Comparison of ENCODE assay signal across 8 mouse cellular contexts in genomic region chr6:149132311-149133077, GRCm38 (mm10). TPM values are rescaled to one million over a fixed set of nuclear protein-coding genes. Genes with fewer than 3 reads are reported as not detected.
A peak's percentile ranks its signal among the peaks of the same experiment; 100 is the strongest.
DNase-seq lines count a peak whose midpoint lies in the region; ATAC-seq and TF ChIP-seq lines count a peak whose summit lies in the region.

No protein-coding gene starts in this region.

- H3K9ac ChIP-seq in limb, embryonic 11.5 days (ENCODE audit: low read length): no peak overlapping the region
- H3K9ac ChIP-seq in hindbrain, embryonic 16.5 days (ENCODE audit: low read depth, low read length): no peak overlapping the region
- no peak overlapping the region for H3K9ac ChIP-seq in liver, embryonic 14.5 days (replicated peaks)
- H3K9ac ChIP-seq in neural tube, embryonic 11.5 days (ENCODE audit: low read length): no peak overlapping the region

- peak; percentile 70 for TF ChIP-seq CTCF in liver, embryonic 14.5 days (IDR thresholded peaks at IDR 0.05; ENCODE audit: low read depth)

- no peak for ATAC-seq in limb, embryonic 11.5 days (ENCODE audit: insufficient number of reproducible peaks, low FRiP score, low TSS enrichment, low read depth)
- ATAC-seq in hindbrain, embryonic 16.5 days: peak; percentile 78
- peak; percentile 40; the same call in 1 of the 2 replicates for ATAC-seq in liver, embryonic 14.5 days (ENCODE audit: insufficient read depth)
- ATAC-seq in neural tube, embryonic 11.5 days (ENCODE audit: insufficient read depth, low FRiP score, low TSS enrichment): peak; percentile 52; the same call in 1 of the 2 replicates

- WGBS in limb, embryonic 11.5 days: 29% methylated on average over 5 of the region's 5 CpGs
- WGBS in limb, embryonic 10.5 days: 30% methylated on average over 5 of the region's 5 CpGs
- WGBS in embryonic facial prominence, embryonic 10.5 days: 33% methylated on average over 5 of the region's 5 CpGs
- 29% methylated on average over 5 of the region's 5 CpGs for WGBS in hindbrain, embryonic 16.5 days
- 23% methylated on average over 5 of the region's 5 CpGs for WGBS in liver, embryonic 14.5 days (ENCODE audit: insufficient replicate concordance)
- WGBS in neural tube, embryonic 11.5 days: 17% methylated on average over 5 of the region's 5 CpGs

- TF ChIP-seq EP300 in liver, embryonic 14.5 days (IDR thresholded peaks at IDR 0.05; ENCODE audit: low read depth): no peak

- H3K4me3 ChIP-seq in limb, embryonic 11.5 days (ENCODE audit: low read depth, low read length): no peak overlapping the region
- H3K4me3 ChIP-seq in limb, embryonic 10.5 days: no peak overlapping the region
- H3K4me3 ChIP-seq in embryonic facial prominence, embryonic 10.5 days: no peak overlapping the region
- no peak overlapping the region for H3K4me3 ChIP-seq in hindbrain, embryonic 16.5 days (ENCODE audit: low read length)
- no peak overlapping the region for H3K4me3 ChIP-seq in liver, embryonic 14.5 days (ENCODE audit: insufficient read depth in 1 of 2, low read depth in 2 of 2, low read length in 2 of 2)
- H3K4me3 ChIP-seq in neural tube, embryonic 11.5 days (ENCODE audit: low read depth, low read length): no peak overlapping the region

- H3K36me3 ChIP-seq in limb, embryonic 11.5 days (ENCODE audit: control insufficient read depth, insufficient read depth, low read length): no peaks in the 10 kb centered on the region
- no peaks in the 10 kb centered on the region for H3K36me3 ChIP-seq in limb, embryonic 10.5 days
- no peaks in the 10 kb centered on the region for H3K36me3 ChIP-seq in embryonic facial prominence, embryonic 10.5 days (replicated peaks)
- H3K36me3 ChIP-seq in hindbrain, embryonic 16.5 days (ENCODE audit: control insufficient read depth, insufficient read depth, low read length): no peaks in the 10 kb centered on the region
- H3K36me3 ChIP-seq in liver, embryonic 14.5 days (replicated peaks; ENCODE audit: control insufficient read depth, insufficient read depth, low read depth): no peaks in the 10 kb centered on the region
- H3K36me3 ChIP-seq in neural tube, embryonic 11.5 days (ENCODE audit: control insufficient read depth, insufficient read depth, low read length): no peaks in the 10 kb centered on the region

- no peaks in the 10 kb centered on the region for H3K4me1 ChIP-seq in limb, embryonic 11.5 days (ENCODE audit: control insufficient read depth, insufficient read depth, low read length)
- H3K4me1 ChIP-seq in limb, embryonic 10.5 days: peaks cover 12% of the 10 kb centered on the region
- H3K4me1 ChIP-seq in embryonic facial prominence, embryonic 10.5 days: peaks cover 22% of the 10 kb centered on the region
- H3K4me1 ChIP-seq in hindbrain, embryonic 16.5 days (ENCODE audit: control insufficient read depth, insufficient read depth, low read depth, low read length): no peaks in the 10 kb centered on the region
- peaks cover 3 to 10% of the 10 kb centered on the region in 2 experiments; a peak in 3 of 4 replicates for H3K4me1 ChIP-seq in liver, embryonic 14.5 days (replicated peaks; ENCODE audit: control insufficient read depth in 2 of 2, insufficient read depth in 2 of 2, low read length in 1 of 2)
- H3K4me1 ChIP-seq in neural tube, embryonic 11.5 days (ENCODE audit: control insufficient read depth, insufficient read depth, low read length): peaks cover 6% of the 10 kb centered on the region

- no peak overlapping the region for H3K27ac ChIP-seq in limb, embryonic 11.5 days (replicated peaks; ENCODE audit: low read depth, low read length)
- no peak overlapping the region for H3K27ac ChIP-seq in limb, embryonic 10.5 days
- H3K27ac ChIP-seq in embryonic facial prominence, embryonic 10.5 days (replicated peaks): no peak overlapping the region
- H3K27ac ChIP-seq in hindbrain, embryonic 16.5 days (ENCODE audit: low read depth, low read length): no peak overlapping the region
- no peak overlapping the region for H3K27ac ChIP-seq in liver, embryonic 14.5 days
- H3K27ac ChIP-seq in neural tube, embryonic 11.5 days (ENCODE audit: low read depth, low read length): no peak overlapping the region

- peak; percentile 61 for DNase-seq in limb, embryonic 11.5 days (ENCODE audit: low spot score)
- no peak for DNase-seq in limb, embryonic 10.5 days (ENCODE audit: low spot score)
- peak; percentile 82 for DNase-seq in ZHBTc4 (ENCODE audit: low read depth, low spot score)
- DNase-seq in embryonic facial prominence, embryonic 10.5 days (ENCODE audit: low spot score): peak; percentile 49
- peak; percentile 29 to 58 (median 41) for DNase-seq in liver, embryonic 14.5 days (ENCODE audit: low read depth in 3 of 3, low spot score in 3 of 3)
- DNase-seq in neural tube, embryonic 11.5 days (ENCODE audit: low spot score): peak; percentile 44
- DNase-seq in urinary bladder, postnatal 4 days (ENCODE audit: low spot score in 2 of 2): no peak

- H3K27me3 ChIP-seq in limb, embryonic 11.5 days (ENCODE audit: control insufficient read depth, insufficient read depth, low read length): no peaks in the 10 kb centered on the region
- H3K27me3 ChIP-seq in limb, embryonic 10.5 days (ENCODE audit: low read depth, poor library complexity, severe bottlenecking): no peaks in the 10 kb centered on the region
- H3K27me3 ChIP-seq in embryonic facial prominence, embryonic 10.5 days (replicated peaks; ENCODE audit: low read depth, poor library complexity, severe bottlenecking): no peaks in the 10 kb centered on the region
- H3K27me3 ChIP-seq in hindbrain, embryonic 16.5 days (replicated peaks; ENCODE audit: control insufficient read depth, insufficient read depth, low read length): no peaks in the 10 kb centered on the region
- H3K27me3 ChIP-seq in liver, embryonic 14.5 days (ENCODE audit: control insufficient read depth, insufficient read depth, low read length): no peaks in the 10 kb centered on the region
- no peaks in the 10 kb centered on the region for H3K27me3 ChIP-seq in neural tube, embryonic 11.5 days (ENCODE audit: control insufficient read depth, insufficient read depth, low read length)

- H3K4me2 ChIP-seq in limb, embryonic 11.5 days (ENCODE audit: low read depth, severe bottlenecking): no peak overlapping the region
- no peak overlapping the region for H3K4me2 ChIP-seq in hindbrain, embryonic 16.5 days (ENCODE audit: low read length)
- no peak overlapping the region for H3K4me2 ChIP-seq in liver, embryonic 14.5 days (ENCODE audit: low read depth)
- no peak overlapping the region for H3K4me2 ChIP-seq in neural tube, embryonic 11.5 days (ENCODE audit: low read depth)

- no peaks in the 10 kb centered on the region for H3K9me3 ChIP-seq in limb, embryonic 11.5 days (ENCODE audit: control insufficient read depth, low read length)
- H3K9me3 ChIP-seq in limb, embryonic 10.5 days (replicated peaks): no peaks in the 10 kb centered on the region
- no peaks in the 10 kb centered on the region for H3K9me3 ChIP-seq in embryonic facial prominence, embryonic 10.5 days
- H3K9me3 ChIP-seq in hindbrain, embryonic 16.5 days (ENCODE audit: control insufficient read depth, low read length): no peaks in the 10 kb centered on the region
- no peaks in the 10 kb centered on the region for H3K9me3 ChIP-seq in liver, embryonic 14.5 days (ENCODE audit: control insufficient read depth, low read length)
- H3K9me3 ChIP-seq in neural tube, embryonic 11.5 days (ENCODE audit: control insufficient read depth, low read length): no peaks in the 10 kb centered on the region

RNA-seq across cellular contexts. Expression of gene Gm10203, which starts 2.5 kb away (rescaled TPM):
- not detected in 2 replicates for polyA plus RNA-seq in limb, embryonic 11.5 days (2014; fragmentation: Nextera tagmentation; extraction: Ambion mirVana)
- polyA plus RNA-seq in limb, embryonic 10.5 days (2016; fragmentation: Nextera tagmentation; extraction: Ambion mirVana): not detected in 2 replicates
- not detected in 2 replicates for polyA plus RNA-seq in embryonic facial prominence, embryonic 10.5 days (2016; fragmentation: Nextera tagmentation; extraction: Ambion mirVana)
- polyA plus RNA-seq in hindbrain, embryonic 16.5 days (2015; fragmentation: Nextera tagmentation; extraction: Ambion mirVana): not detected in 2 replicates
- not detected in 2 replicates for polyA plus RNA-seq in liver, embryonic 14.5 days (2012; rRNA removed)
- polyA plus RNA-seq in liver, embryonic 14.5 days (2014; fragmentation: Nextera tagmentation; extraction: Ambion mirVana): not detected in 2 replicates
- not detected in 2 replicates for polyA plus RNA-seq in neural tube, embryonic 11.5 days (2014; fragmentation: Nextera tagmentation; extraction: Ambion mirVana)

RNA-seq across cellular contexts. Expression of gene Etfbkmt, which starts 7.2 kb away (rescaled TPM):
- polyA plus RNA-seq in limb, embryonic 11.5 days (2014; fragmentation: Nextera tagmentation; extraction: Ambion mirVana): 10.5 and 13.0 TPM in 2 replicates
- 14.4 and 15.8 TPM in 2 replicates for polyA plus RNA-seq in limb, embryonic 10.5 days (2016; fragmentation: Nextera tagmentation; extraction: Ambion mirVana)
- 13.9 and 16.1 TPM in 2 replicates for polyA plus RNA-seq in embryonic facial prominence, embryonic 10.5 days (2016; fragmentation: Nextera tagmentation; extraction: Ambion mirVana)
- polyA plus RNA-seq in hindbrain, embryonic 16.5 days (2015; fragmentation: Nextera tagmentation; extraction: Ambion mirVana): 7.6 and 8.0 TPM in 2 replicates
- 6.0 and 7.8 TPM in 2 replicates for polyA plus RNA-seq in liver, embryonic 14.5 days (2012; rRNA removed)
- polyA plus RNA-seq in liver, embryonic 14.5 days (2014; fragmentation: Nextera tagmentation; extraction: Ambion mirVana): 10.7 and 11.6 TPM in 2 replicates
- 8.2 and 8.4 TPM in 2 replicates for polyA plus RNA-seq in neural tube, embryonic 11.5 days (2014; fragmentation: Nextera tagmentation; extraction: Ambion mirVana)

RNA-seq across cellular contexts. Expression of gene Dennd5b, which starts 31.0 kb away (rescaled TPM):
- 7.5 and 9.1 TPM in 2 replicates for polyA plus RNA-seq in limb, embryonic 11.5 days (2014; fragmentation: Nextera tagmentation; extraction: Ambion mirVana)
- 7.6 and 8.7 TPM in 2 replicates for polyA plus RNA-seq in limb, embryonic 10.5 days (2016; fragmentation: Nextera tagmentation; extraction: Ambion mirVana)
- polyA plus RNA-seq in embryonic facial prominence, embryonic 10.5 days (2016; fragmentation: Nextera tagmentation; extraction: Ambion mirVana): 10.8 and 11.0 TPM in 2 replicates
- 10.9 and 11.0 TPM in 2 replicates for polyA plus RNA-seq in hindbrain, embryonic 16.5 days (2015; fragmentation: Nextera tagmentation; extraction: Ambion mirVana)
- 1.8 and 2.3 TPM in 2 replicates for polyA plus RNA-seq in liver, embryonic 14.5 days (2012; rRNA removed)
- polyA plus RNA-seq in liver, embryonic 14.5 days (2014; fragmentation: Nextera tagmentation; extraction: Ambion mirVana): 3.1 and 3.3 TPM in 2 replicates
- polyA plus RNA-seq in neural tube, embryonic 11.5 days (2014; fragmentation: Nextera tagmentation; extraction: Ambion mirVana): 14.6 and 16.3 TPM in 2 replicates

RNA-seq across cellular contexts. Expression of gene Amn1, which starts 56.0 kb away (rescaled TPM):
- polyA plus RNA-seq in limb, embryonic 11.5 days (2014; fragmentation: Nextera tagmentation; extraction: Ambion mirVana): 39.1 and 43.0 TPM in 2 replicates
- 39.5 and 44.0 TPM in 2 replicates for polyA plus RNA-seq in limb, embryonic 10.5 days (2016; fragmentation: Nextera tagmentation; extraction: Ambion mirVana)
- 40.2 and 45.1 TPM in 2 replicates for polyA plus RNA-seq in embryonic facial prominence, embryonic 10.5 days (2016; fragmentation: Nextera tagmentation; extraction: Ambion mirVana)
- 89.8 and 93.6 TPM in 2 replicates for polyA plus RNA-seq in hindbrain, embryonic 16.5 days (2015; fragmentation: Nextera tagmentation; extraction: Ambion mirVana)
- polyA plus RNA-seq in liver, embryonic 14.5 days (2012; rRNA removed): 2.9 and 3.1 TPM in 2 replicates
- polyA plus RNA-seq in liver, embryonic 14.5 days (2014; fragmentation: Nextera tagmentation; extraction: Ambion mirVana): 4.0 and 5.2 TPM in 2 replicates
- 61.7 and 63.1 TPM in 2 replicates for polyA plus RNA-seq in neural tube, embryonic 11.5 days (2014; fragmentation: Nextera tagmentation; extraction: Ambion mirVana)

Comparison
In these comparisons a context has a peak if more than half of its experiments do, and no peak if none do; other contexts are left out.
1. DNase-seq: peak in limb, embryonic 11.5 days (single experiment), ZHBTc4 (single experiment), embryonic facial prominence, embryonic 10.5 days (single experiment), liver, embryonic 14.5 days (3 of 3) and neural tube, embryonic 11.5 days (single experiment); none in limb, embryonic 10.5 days (single experiment) and urinary bladder, postnatal 4 days (0 of 2).